Mouse (Mus musculus): ENCODE results near the gene Foxo4.

Foxo4 gene

DNA sequence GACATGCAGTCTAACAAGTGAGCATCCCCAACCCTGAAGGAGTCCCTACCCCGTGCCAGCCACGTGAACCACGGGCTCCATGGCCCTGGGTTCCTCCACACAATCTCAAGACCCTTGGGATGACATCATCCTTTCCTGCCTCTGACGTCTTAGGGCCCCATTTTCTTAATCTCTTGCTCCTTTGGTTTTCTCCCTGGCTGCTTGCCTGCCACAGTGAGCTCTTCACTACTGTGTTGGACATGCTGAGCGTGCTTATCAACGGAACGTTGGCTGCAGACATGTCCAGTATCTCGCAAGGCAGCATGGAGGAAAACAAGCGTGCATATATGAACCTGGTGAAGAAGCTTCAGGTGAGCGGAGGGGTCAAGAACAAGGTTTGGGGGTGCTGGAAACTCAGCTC lies 35.8 kb downstream of the Foxo4 start:
- DNase-seq (ENCODE audit: low read depth, low spot score), result no peak

DNA sequence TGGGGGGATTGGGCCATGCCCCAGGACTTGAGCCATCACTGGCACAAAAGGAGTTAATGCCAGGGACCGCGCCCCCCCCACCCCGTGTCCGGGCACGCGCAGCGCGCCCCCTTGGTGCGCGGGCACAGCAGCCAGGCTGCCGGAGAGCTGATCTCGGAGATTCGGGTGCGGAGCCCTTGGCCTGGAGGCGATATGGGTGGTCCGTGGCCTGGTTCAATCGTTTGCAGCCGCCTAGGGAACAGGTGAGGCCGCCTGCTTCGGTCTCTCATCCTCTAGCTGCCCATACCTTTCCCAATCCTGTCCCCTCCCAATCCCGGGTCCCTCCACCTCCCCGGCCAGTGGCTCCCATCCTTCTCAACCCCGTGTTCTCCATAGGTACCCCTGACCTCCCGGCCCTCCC lies 44.7 kb downstream of the Foxo4 start, which contains the start of gene Nlgn3:
TSS of gene Nlgn3 (plus strand) at position 114 of the 400 bp plus-strand sequence.
- no peak for DNase-seq (ENCODE audit: low read depth, low spot score)

DNA sequence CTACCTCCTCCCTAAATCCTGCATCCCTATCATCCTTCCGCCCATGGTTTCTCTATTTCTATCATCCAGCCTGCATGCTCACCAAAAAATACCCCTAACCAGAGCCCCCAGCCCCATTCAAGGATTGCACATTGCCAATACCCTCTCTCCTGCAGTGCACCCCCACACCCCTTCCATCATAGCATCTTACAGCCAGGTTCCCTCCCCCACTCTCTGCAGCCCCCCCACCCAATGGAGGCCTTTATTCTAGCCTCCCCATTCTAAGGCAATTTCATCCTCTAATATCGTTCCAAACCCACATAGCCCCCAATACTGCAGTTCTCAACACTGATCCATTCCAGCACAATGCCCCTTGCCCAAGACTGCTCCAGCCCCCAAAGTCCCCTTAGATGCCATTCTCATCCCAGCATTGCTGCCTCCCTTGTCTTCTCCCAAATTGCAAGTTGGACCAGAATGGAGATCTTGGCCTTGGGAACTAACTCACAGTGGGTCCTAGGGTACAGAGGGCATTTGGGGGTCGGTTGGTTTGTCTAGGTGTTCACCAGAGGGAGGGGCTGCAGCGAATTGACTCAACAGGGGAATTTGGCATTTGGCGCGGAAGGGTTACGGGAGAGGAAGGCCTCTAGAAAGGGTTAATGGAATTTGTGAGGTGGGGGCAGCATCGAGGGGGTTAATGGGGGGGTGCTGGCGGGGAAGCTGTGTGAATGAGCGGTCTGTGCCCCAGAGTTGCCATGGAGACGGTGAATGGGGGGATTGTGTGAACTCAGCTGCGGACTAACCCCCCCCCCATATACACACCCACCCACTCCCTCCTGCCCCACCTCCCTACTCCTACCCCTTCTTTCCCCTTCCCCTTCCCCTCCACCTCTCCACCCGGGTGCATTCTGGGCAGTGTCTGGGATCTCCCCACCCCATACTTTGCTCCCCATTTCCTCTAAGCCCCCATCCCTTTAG lies 45.4 kb downstream of the Foxo4 start:
- no peak for DNase-seq (ENCODE audit: low read depth, low spot score)

DNA sequence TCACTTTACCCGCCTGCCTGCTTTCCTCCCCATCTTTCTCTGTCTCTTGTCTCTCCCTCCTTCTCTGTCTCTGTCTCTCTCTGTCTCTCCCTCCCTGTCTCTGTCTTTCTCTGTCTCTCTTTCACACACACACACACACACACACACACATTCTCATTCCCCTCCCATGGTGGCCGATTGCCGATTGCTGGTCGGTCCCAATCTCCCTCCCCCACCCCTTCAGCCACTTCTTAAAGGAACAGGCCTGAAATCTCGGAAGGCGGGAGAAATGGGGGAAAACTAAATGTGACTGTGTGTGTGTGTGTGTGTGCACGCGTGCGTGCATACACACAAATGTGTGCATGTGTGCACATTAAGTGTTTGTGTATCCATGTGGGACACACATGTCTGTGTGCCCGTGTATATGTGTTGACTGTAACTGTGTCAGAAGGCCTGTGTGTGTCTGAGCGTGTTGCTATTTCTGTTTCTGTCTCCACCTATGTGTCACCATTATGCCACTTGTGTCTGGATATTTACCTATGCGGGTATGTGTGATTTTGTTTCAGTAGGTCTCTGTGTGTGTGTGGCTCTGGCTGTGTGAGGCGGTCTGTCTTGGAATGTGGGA lies 46.2 kb downstream of the Foxo4 start:
- no peak for DNase-seq (ENCODE audit: low read depth, low spot score)

DNA sequence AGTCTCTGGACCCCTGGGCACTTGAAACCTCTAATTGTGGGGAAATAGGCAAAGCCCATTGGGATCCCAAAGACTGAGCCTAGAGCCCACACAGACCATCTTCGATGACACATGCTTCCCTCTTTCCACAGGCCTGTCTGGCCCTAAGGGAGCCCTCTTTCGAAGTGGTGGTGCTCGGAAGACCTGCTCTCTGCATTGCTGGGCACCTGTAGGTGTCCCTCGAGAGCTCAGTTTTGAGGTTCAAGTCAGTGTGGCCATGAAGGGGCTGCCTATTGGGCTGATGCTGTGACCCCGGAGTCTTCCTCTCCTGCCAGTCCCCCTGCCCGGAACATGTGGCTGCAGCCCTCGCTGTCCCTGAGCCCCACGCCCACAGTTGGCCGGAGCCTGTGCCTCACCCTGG lies 47.3 kb downstream of the Foxo4 start:
- no peak for DNase-seq (ENCODE audit: low read depth, low spot score)

DNA sequence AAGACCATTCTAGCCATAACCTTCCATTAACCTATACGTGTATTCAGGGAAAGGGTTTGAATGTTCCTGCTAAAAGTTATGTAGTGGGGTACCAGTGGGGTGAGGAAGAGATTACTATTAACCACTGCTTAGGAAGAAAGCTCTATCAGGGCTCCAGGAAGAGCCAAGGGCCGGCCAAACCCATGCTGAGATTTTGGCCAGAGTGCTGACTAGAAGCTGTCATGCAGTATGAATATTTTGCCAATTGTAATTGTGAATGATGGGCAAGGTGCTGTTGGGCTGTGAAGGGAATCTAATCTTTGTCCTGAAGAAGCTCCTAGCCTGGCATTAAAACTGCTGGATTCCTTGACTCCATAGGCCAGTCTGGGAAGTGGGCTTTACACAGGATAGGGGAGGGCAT lies 50.3 kb downstream of the Foxo4 start:
- DNase-seq (ENCODE audit: low read depth, low spot score), result no peak

DNA sequence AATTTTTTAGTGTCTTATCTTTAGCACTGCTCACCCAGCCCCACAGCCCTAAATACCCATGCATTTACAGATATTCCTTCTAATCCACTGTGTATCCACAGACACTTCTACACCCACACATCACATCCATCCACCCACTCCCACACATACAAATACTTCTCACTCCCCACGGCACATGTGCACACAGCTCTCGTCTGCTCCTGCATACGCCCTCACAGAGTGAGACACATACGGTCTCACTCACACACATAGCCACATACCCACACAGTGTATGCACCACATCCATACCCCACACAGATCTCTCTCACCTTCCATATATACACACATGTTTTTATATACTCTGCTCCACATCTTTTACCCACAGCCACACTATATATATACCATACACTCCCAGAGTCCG lies 55.0 kb downstream of the Foxo4 start:
- no peak for DNase-seq (ENCODE audit: low read depth, low spot score)
